Mouse (Mus musculus) MEL (cell line): ENCODE measurements around the gene Pln.

Experiments used
- CHD1 ChIP-seq: IDR thresholded peaks from 2 replicates; pipeline ENCODE4 v1.6.1; 2012; ENCODE audit warnings: low read depth, mild to moderate bottlenecking, inconsistent platforms, low read length, improper control_type of control experiment
- CTCF ChIP-seq, 3 experiments: IDR thresholded peaks in 2 of 3; conservative IDR thresholded peaks in 1 of 3; 2 replicates each; pipeline ENCODE4 v1.5.1; 2011 to 2012; ENCODE audit warnings: low read length in 3 of 3, low read depth in 2 of 3, mild to moderate bottlenecking in 2 of 3, improper control_type of control experiment in 1 of 3, inconsistent platforms in 1 of 3, mixed read lengths in 1 of 3, moderate library complexity in 1 of 3; ENCODE audit not compliant: control insufficient read depth in 1 of 3, insufficient read depth in 1 of 3, poor library complexity in 1 of 3, severe bottlenecking in 1 of 3
- ELF1 ChIP-seq: IDR thresholded peaks from 2 replicates; pipeline ENCODE4 v1.6.1; 2014; ENCODE audit warnings: low read depth, mild to moderate bottlenecking, inconsistent platforms, low read length, improper control_type of control experiment, moderate library complexity
- EP300 ChIP-seq, 2 experiments: IDR thresholded peaks; 2 replicates each; pipeline ENCODE4 v1.6.1; 2011; ENCODE audit warnings: improper control_type of control experiment in 2 of 2, low read length in 2 of 2, low read depth in 1 of 2, mild to moderate bottlenecking in 1 of 2
- GATA1 ChIP-seq: IDR thresholded peaks from 2 replicates; pipeline ENCODE4 v1.6.1; 2011; ENCODE audit warnings: low read depth, low read length, improper control_type of control experiment
- HCFC1 ChIP-seq: IDR thresholded peaks from 2 replicates; pipeline ENCODE4 v1.6.1; 2012; ENCODE audit warnings: low read depth, mild to moderate bottlenecking, inconsistent platforms, low read length, improper control_type of control experiment, moderate library complexity
- TAL1 ChIP-seq: IDR thresholded peaks from 2 replicates; pipeline ENCODE4 v1.6.1; 2012; ENCODE audit warnings: mild to moderate bottlenecking, inconsistent platforms, low read length, moderate library complexity, mixed read lengths

GRCm38 (mm10) chr10:53326367-53326766 lies 11.1 kb upstream of the Pln start:
- TF ChIP-seq HCFC1 (no peak), GATA1 (no peak), ELF1 (no peak), TAL1 (no peak), EP300 (IDR thresholded peaks at IDR 0.05; ENCODE audit: low read depth in 1 of 2, low read length in 2 of 2) (no peak), CHD1 (no peak), CTCF (IDR thresholded peaks at IDR 0.05 in 2 of 3, conservative IDR thresholded peaks at IDR 0.05 in 1 of 3; ENCODE audit: control insufficient read depth in 1 of 3, insufficient read depth in 1 of 3, low read depth in 2 of 3, low read length in 3 of 3, poor library complexity in 1 of 3, severe bottlenecking in 1 of 3) (no peak)
